Mouse (Mus musculus) cerebellum, adult (tissue): ENCODE measurements around the gene Phb2.
"Not testable (repeated sequence)": the region's sequence is repeated elsewhere in the genome, so short reads cannot be mapped to it uniquely, and the experiment has no call there.

Source experiments
- ATAC-seq: cut with Nextera tagmentation; 2 replicates; pipeline ENCODE4 v1.9.2; 2017; ENCODE audit warnings: mild to moderate bottlenecking, moderate library complexity, mixed read lengths; ENCODE audit not compliant: insufficient number of reproducible peaks, low FRiP score, low TSS enrichment

Gene Phb2

GRCm38 (mm10) chr6:124711824-124712782 lies at the start of gene Phb2, which contains the start of gene Emg1:
Gene Phb2, plus strand, starts transcription at chr6:124712336.
Gene Emg1, minus strand, starts transcription at chr6:124712178.
- ATAC-seq, result peak; percentile 92

- ATAC-seq, result peak; percentile 95
Measured at GRCm38 (mm10) chr6:124662477-124663423, 49.4 kb upstream of the Phb2 start, which contains the start of gene Lpcat3. Gene Lpcat3, plus strand, starts transcription at chr6:124663027.

- ATAC-seq, result no peak
Measured at GRCm38 (mm10) chr6:124663424-124663795, 48.7 kb upstream of the Phb2 start.

GRCm38 (mm10) chr6:124664256-124664655 lies 47.9 kb upstream of the Phb2 start:
- ATAC-seq, result no peak

- no peak for ATAC-seq
Measured at GRCm38 (mm10) chr6:124665011-124665410, 47.1 kb upstream of the Phb2 start.

GRCm38 (mm10) chr6:124669234-124669859 lies 42.8 kb upstream of the Phb2 start:
- peak; percentile 87 for ATAC-seq

GRCm38 (mm10) chr6:124670281-124670900 lies 41.7 kb upstream of the Phb2 start:
- ATAC-seq, result no peak

GRCm38 (mm10) chr6:124672100-124672499 lies 40.0 kb upstream of the Phb2 start:
- ATAC-seq, result no peak

- ATAC-seq, result peak; percentile 20; the same call in 1 of the 2 replicates
Measured at GRCm38 (mm10) chr6:124673619-124674018, 38.5 kb upstream of the Phb2 start.

GRCm38 (mm10) chr6:124674591-124674990 lies 37.5 kb upstream of the Phb2 start:
- ATAC-seq, result no peak

GRCm38 (mm10) chr6:124676171-124676570 lies 36.0 kb upstream of the Phb2 start:
- ATAC-seq, result no peak

- no peak for ATAC-seq
Measured at GRCm38 (mm10) chr6:124678769-124679168, 33.4 kb upstream of the Phb2 start.

GRCm38 (mm10) chr6:124679486-124679885 lies 32.6 kb upstream of the Phb2 start:
- no peak for ATAC-seq

GRCm38 (mm10) chr6:124682291-124682690 lies 29.8 kb upstream of the Phb2 start:
- not testable (repeated sequence) for ATAC-seq

- ATAC-seq, result no peak; the same call in 1 of the 2 replicates
Measured at GRCm38 (mm10) chr6:124683591-124684417, 28.3 kb upstream of the Phb2 start.

GRCm38 (mm10) chr6:124685606-124686386 lies 26.3 kb upstream of the Phb2 start:
- ATAC-seq, result no peak

- ATAC-seq, result not testable (repeated sequence)
Measured at GRCm38 (mm10) chr6:124686644-124687043, 25.5 kb upstream of the Phb2 start.

GRCm38 (mm10) chr6:124688151-124688758 lies 23.9 kb upstream of the Phb2 start:
- no peak for ATAC-seq
